Mouse (Mus musculus) liver, postnatal 0 days (tissue): ENCODE data around the gene Sox6.

ENCODE experiments used
- CTCF ChIP-seq: sonication (generic); IDR thresholded peaks from 2 replicates; pipeline ENCODE4 v1.5.1; 2016; ENCODE audit warnings: antibody characterized with exemption, low read depth
- EP300 ChIP-seq: IDR thresholded peaks from 2 replicates; pipeline ENCODE4 v1.6.1; 2016; ENCODE audit warnings: antibody characterized with exemption, low read depth, mild to moderate bottlenecking

- TF ChIP-seq EP300: no peak
- TF ChIP-seq CTCF: no peak
Measured at GRCm38 (mm10) chr7:115783982-115784917, 254.3 kb downstream of the Sox6 start.
